Mouse (Mus musculus): ENCODE measurements around the gene Eif3f. TPM values are rescaled to one million over a fixed set of nuclear protein-coding genes. Genes with fewer than 3 reads are reported as not detected.
A peak's percentile ranks its signal among the peaks of the same experiment; 100 is the strongest.

Eif3f gene
- 51.1 and 68.1 TPM in 2 replicates for total RNA-seq (2015; ENCODE audit: low replicate concordance)
- 25.4 and 26.3 TPM in 2 replicates for total RNA-seq (2017; ENCODE audit: low replicate concordance)

DNA sequence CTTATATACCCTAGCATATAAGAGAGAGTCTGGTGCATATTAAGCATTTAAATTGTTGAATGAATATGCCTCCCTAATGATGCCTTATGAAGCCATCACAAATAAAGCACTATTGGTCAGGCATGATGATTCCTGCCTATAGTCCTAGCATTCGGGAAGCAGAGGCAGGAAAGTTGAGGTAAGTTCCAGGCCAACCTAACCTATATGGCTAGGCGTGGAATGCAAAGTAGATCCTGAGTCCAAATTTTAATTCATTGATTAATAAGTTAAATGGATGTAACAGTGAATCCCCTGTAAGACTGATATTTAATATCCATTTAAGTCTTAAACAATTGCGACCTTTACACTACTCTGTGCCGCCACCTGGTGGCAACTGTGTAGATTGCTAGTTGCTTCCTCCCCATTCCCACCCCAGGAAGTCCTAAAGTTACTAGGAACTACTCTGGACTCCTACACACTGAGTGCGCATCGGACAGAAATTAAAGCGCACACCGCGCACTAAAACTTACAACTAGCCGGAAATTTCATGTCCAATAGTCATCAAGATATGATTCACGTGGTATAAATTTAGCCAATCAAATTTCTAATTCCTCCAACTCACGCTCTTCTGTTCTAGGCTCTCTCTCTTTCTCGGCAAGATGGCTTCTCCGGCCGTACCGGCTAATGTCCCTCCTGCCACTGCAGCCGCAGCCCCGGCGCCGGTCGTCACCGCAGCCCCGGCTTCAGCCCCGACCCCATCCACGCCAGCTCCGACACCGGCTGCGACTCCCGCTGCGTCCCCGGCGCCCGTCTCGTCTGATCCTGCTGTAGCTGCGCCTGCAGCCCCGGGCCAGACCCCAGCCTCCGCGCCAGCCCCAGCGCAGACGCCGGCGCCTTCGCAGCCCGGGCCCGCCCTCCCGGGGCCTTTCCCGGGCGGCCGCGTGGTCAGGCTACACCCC, at the start of gene Eif3f:
Eif3f (plus strand) TSS at position 624 of the 938 bp plus-strand sequence.
- ATAC-seq (replicated peaks; ENCODE audit: low FRiP score, poor library complexity, severe bottlenecking): peak; percentile 97

- ATAC-seq (replicated peaks; ENCODE audit: low FRiP score, poor library complexity, severe bottlenecking): no peak
Measured at GRCm38 (mm10) chr7:108884906-108885305, 49.3 kb upstream of the Eif3f start, which contains the start of gene Olfr518. Olfr518 (minus strand) TSS chr7:108885006.

- no peak for ATAC-seq (replicated peaks; ENCODE audit: low FRiP score, poor library complexity, severe bottlenecking)
Measured at GRCm38 (mm10) chr7:108894320-108894719, 39.9 kb upstream of the Eif3f start, which contains the start of gene Olfr519. Olfr519 (minus strand) TSS chr7:108894420.

GRCm38 (mm10) chr7:108903969-108904368, 30.2 kb upstream of the Eif3f start:
- no peak for ATAC-seq (replicated peaks; ENCODE audit: low FRiP score, poor library complexity, severe bottlenecking)

GRCm38 (mm10) chr7:108927043-108927442, 7.2 kb upstream of the Eif3f start:
- ATAC-seq (replicated peaks; ENCODE audit: low FRiP score, poor library complexity, severe bottlenecking): no peak

DNA sequence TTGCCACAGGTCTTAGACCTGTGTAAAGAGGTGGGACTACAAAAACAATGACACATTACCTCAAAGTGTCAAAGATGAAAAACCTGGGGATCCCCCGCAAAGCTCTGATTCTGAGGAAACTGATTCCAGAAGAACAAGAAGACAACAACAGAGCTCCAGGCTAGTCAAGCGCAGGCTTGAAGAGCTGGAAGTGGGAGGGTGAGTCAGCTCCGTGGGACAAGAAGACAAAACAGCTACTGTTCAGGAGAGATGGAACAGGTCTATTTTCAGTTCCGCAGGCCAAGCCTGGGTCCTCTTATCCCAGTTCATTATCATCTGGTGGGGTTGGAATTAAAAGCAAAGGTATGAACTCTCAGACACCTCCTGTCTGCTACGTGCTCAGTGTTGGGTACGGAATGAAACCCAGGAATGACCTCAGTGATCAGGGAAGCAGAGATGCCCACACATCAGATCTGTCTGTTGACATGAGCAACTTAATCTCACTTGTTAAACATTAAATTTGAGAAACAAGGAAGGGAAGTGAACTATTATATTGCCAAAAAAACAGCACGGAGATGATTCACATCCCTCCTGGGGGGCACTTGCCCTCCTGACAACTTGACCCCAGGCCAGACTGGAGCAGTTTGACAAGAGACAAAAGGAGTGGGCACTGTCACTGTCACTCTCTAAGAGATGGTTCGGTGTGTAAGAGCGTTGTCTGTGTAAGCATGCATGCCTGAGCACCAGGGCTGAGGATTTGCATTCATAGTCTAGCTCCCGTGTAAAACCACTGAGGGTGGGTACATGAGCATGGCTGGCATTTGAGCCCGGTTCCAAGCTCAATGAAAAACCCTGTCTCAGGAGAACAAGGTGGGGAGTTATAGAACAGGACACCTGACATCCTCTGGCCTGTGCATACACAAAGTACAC, 5.7 kb upstream of the Eif3f start:
- ATAC-seq (replicated peaks; ENCODE audit: low FRiP score, poor library complexity, severe bottlenecking): no peak

GRCm38 (mm10) chr7:108929726-108930393, 4.4 kb upstream of the Eif3f start, which contains the start of gene Nlrp10:
Nlrp10 (minus strand) TSS chr7:108930178.
- no peak for ATAC-seq (replicated peaks; ENCODE audit: low FRiP score, poor library complexity, severe bottlenecking)

GRCm38 (mm10) chr7:108934836-108935235, 619 bp downstream of the Eif3f start:
- ATAC-seq (replicated peaks; ENCODE audit: low FRiP score, poor library complexity, severe bottlenecking): no peak

DNA sequence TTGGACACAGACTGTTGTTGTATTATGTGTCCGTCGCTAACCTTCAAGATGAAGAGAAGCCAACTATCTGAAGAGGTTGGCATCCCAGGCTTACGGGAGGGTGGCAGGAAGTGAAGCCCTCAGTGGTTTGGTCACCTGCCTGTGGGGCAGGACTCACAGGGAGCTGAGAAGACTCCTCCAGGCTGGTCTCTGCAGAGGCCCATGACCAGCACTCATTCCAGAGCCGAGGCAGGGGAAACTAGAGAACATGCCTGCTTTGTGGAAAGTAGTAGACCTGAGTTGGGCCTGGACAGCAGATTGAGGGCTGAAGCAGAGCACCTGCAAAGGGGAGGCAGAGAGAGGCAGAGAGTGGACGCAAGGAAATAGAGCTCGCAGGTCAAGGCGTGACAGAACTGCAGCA, 1.2 kb downstream of the Eif3f start:
- ATAC-seq (replicated peaks; ENCODE audit: low FRiP score, poor library complexity, severe bottlenecking): no peak

DNA sequence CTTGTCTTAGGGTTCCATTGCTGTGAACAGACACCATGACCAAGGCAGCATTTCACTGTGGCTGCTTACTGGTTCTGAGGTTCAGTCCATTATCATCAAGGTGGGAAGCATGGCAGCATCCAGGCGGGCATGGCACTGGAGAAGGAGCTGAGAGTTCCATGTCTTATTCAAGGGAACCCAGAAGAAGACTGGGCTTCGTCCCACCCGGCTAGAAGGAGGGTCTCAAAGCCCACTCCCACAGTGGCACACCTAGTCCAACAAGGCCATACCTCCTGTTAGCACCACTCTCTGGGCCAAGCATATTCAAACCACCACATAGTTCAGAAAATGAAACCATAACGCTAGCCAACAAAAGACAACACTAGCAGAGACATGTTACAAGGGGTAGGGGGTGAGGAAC, 2.4 kb downstream of the Eif3f start:
- ATAC-seq (replicated peaks; ENCODE audit: low FRiP score, poor library complexity, severe bottlenecking): no peak

DNA sequence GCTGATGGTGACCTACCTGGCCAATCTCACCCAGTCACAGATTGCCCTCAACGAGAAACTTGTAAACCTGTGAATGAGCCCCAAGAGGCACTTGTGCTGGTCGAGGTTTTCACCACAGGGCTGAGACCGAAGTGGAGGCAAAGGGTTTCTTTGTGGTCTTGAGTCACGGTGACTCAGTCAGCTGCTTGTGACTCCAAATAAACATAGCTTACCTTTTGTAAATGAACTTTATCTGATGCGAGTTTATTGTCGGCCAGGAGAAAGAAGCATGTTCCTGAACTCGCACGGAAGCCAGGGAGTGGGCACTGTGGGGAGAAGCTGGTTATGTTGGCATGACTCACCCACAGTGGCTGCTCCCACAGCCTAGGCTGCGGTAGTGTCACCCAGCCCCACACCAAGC, 7.2 kb downstream of the Eif3f start:
- no peak for ATAC-seq (replicated peaks; ENCODE audit: low FRiP score, poor library complexity, severe bottlenecking)

DNA sequence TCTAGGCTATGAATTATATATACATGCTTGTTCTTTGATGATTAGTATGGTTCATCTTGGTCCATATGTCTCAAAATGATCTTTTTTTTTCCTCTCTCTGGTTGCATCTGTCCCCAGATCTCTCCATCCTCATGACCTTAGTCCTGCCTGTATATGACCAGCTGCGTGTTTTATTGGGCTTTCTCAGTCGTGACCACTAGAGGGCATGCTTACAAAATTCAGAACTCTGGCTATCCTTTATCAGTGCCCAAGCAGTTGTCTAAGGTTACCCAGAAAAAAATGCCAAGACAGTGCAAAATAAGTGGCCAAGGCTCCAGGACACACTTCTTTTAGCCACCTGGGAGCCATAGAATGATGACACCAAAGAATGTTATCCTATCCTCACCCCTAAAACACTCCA, 9.8 kb downstream of the Eif3f start:
- ATAC-seq (replicated peaks; ENCODE audit: low FRiP score, poor library complexity, severe bottlenecking): peak; percentile 59; the same call in 1 of the 2 replicates

GRCm38 (mm10) chr7:108948611-108949010, 14.4 kb downstream of the Eif3f start:
- ATAC-seq (replicated peaks; ENCODE audit: low FRiP score, poor library complexity, severe bottlenecking): no peak

- ATAC-seq (replicated peaks; ENCODE audit: low FRiP score, poor library complexity, severe bottlenecking): no peak
Measured at GRCm38 (mm10) chr7:108949301-108949700, 15.1 kb downstream of the Eif3f start.

DNA sequence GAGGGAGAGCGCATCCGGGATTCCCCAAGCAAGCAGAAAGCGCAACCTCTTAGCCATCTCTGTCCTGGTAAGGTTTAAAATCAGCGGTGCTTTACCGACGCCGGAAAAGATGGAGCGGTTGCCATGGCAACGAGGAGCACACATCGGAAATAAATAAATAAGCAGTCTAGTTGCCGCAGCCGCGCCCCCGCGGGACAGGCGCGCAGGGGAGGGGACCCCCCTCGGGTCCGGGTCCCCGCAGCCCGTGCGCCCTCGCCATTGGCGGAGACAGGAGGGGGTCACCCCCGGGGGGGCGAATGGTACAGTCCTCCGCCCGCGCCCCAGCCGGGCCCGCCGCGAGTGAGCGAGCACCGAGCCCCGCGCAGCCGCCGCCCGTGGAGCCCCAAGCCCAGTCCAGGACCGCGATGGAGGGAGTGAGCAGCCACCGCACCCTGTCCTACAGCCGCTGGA, 16.1 kb downstream of the Eif3f start, which contains the start of gene Tub:
Tub (plus strand) TSS at position 27 of the 450 bp plus-strand sequence.
- ATAC-seq (replicated peaks; ENCODE audit: low FRiP score, poor library complexity, severe bottlenecking): no peak

DNA sequence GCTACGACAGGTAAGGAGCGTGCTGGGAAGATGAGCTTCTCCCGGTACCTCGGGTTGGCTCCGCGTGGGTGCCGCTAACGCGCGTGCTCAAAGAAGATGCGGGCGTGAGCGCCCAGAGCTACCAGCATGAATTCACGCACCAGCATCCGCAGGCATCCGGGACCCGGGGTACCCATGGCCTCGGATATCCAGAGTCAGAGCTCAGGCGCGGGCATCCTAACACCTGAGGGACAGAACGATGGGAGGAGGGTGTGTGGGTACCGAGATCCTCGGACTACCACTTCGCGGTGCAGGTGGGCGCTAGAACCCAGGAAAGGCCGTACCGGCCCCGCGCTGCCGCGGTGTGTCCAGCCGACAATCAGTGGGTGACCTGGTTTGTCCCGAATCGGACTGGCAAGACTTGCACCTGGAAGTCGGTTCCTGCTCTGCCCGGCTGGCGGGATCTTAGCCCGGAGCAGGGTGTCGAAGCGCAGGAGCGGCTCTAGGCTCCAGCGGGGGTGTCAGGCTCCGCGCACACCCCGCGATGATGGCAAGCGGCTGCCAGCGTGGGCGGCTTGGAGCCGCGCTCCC, 16.6 kb downstream of the Eif3f start:
- ATAC-seq (replicated peaks; ENCODE audit: low FRiP score, poor library complexity, severe bottlenecking): no peak

DNA sequence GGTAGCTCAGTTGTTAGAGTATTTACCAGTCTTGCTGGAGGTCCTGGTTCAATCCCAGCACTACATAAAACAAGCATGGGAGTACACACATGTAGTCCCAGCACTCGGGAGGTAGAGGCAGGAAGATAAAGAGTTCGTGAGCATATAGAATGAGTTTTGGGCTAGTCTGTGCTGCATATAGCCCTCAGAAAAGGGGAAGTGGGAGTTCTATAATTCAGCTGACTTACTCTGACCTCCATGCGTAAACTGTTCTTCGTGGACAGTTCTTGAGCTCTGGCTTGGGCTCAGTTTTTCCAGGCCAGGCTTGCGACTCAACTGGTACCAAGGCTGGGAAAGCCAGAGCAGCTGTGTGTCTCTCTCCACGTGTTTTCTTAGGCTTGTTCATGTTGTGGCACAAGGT, 18.6 kb downstream of the Eif3f start:
- no peak for ATAC-seq (replicated peaks; ENCODE audit: low FRiP score, poor library complexity, severe bottlenecking)

- ATAC-seq (replicated peaks; ENCODE audit: low FRiP score, poor library complexity, severe bottlenecking): peak; percentile 59; the same call in 1 of the 2 replicates
Measured at GRCm38 (mm10) chr7:108954185-108954584, 20.0 kb downstream of the Eif3f start.

GRCm38 (mm10) chr7:108957734-108958133, 23.5 kb downstream of the Eif3f start:
- ATAC-seq (replicated peaks; ENCODE audit: low FRiP score, poor library complexity, severe bottlenecking): no peak
